Mouse (Mus musculus) cerebellum, adult (tissue): ENCODE results near the gene Hspa2.
"Not testable (repeated sequence)": the region's sequence is repeated elsewhere in the genome, so short reads cannot be mapped to it uniquely, and the experiment has no call there.

Experiments used
- ATAC-seq: cut with Nextera tagmentation; 2 replicates; pipeline ENCODE4 v1.9.2; 2017; ENCODE audit warnings: mild to moderate bottlenecking, moderate library complexity, mixed read lengths; ENCODE audit not compliant: insufficient number of reproducible peaks, low FRiP score, low TSS enrichment

Hspa2 gene

GRCm38 (mm10) chr12:76430879-76431406, 27.0 kb downstream of the Hspa2 start:
- ATAC-seq, result no peak

- no peak for ATAC-seq
Measured at GRCm38 (mm10) chr12:76431431-76431830, 27.5 kb downstream of the Hspa2 start.

- ATAC-seq, result no peak
Measured at GRCm38 (mm10) chr12:76434111-76434510, 30.1 kb downstream of the Hspa2 start.

GRCm38 (mm10) chr12:76435084-76435483, 31.1 kb downstream of the Hspa2 start:
- ATAC-seq, result no peak

GRCm38 (mm10) chr12:76435549-76435948, 31.6 kb downstream of the Hspa2 start:
- ATAC-seq, result no peak

- not testable (repeated sequence) for ATAC-seq
Measured at GRCm38 (mm10) chr12:76443488-76443887, 39.5 kb downstream of the Hspa2 start.

- no peak for ATAC-seq
Measured at GRCm38 (mm10) chr12:76444359-76444772, 40.4 kb downstream of the Hspa2 start.

GRCm38 (mm10) chr12:76444862-76445261, 40.9 kb downstream of the Hspa2 start:
- no peak for ATAC-seq

GRCm38 (mm10) chr12:76446201-76446600, 42.2 kb downstream of the Hspa2 start:
- no peak for ATAC-seq

GRCm38 (mm10) chr12:76448127-76448526, 44.2 kb downstream of the Hspa2 start:
- no peak for ATAC-seq

- no peak for ATAC-seq
Measured at GRCm38 (mm10) chr12:76452203-76452602, 48.2 kb downstream of the Hspa2 start.
